Mouse (Mus musculus) kidney, embryonic 15.5 days (tissue): ENCODE data around the gene Got2. TPM values are rescaled to one million over a fixed set of nuclear protein-coding genes. Genes with fewer than 3 reads are reported as not detected.
"Not testable (repeated sequence)": the region's sequence is repeated elsewhere in the genome, so short reads cannot be mapped to it uniquely, and the experiment has no call there.

Source experiments
- ATAC-seq: fragments of 200-750 bp; cut with Nextera tagmentation; replicated peaks from 2 replicates; pipeline ENCODE4 v1.8.0; 2017; ENCODE audit warnings: moderate TSS enrichment; ENCODE audit not compliant: low FRiP score
- H3K27ac ChIP-seq: fragments of 300-500 bp; sonication (generic); 2 replicates; pipeline ENCODE4 v1.5.1; 2015; ENCODE audit warnings: mild to moderate bottlenecking, inconsistent platforms
- H3K27me3 ChIP-seq: fragments of 300-500 bp; sonication (generic); 2 replicates; pipeline ENCODE4 v1.6.1; 2015; ENCODE audit warnings: inconsistent platforms
- H3K36me3 ChIP-seq: fragments of 300-500 bp; sonication (generic); 2 replicates; pipeline ENCODE4 v1.6.1; 2015; ENCODE audit warnings: inconsistent platforms
- H3K4me1 ChIP-seq: fragments of 300-500 bp; sonication (generic); 2 replicates; pipeline ENCODE4 v1.6.1; 2015; ENCODE audit warnings: inconsistent platforms
- H3K4me2 ChIP-seq: fragments of 300-500 bp; sonication (generic); 2 replicates; pipeline ENCODE4 v1.6.1; 2015; ENCODE audit warnings: moderate library complexity, mild to moderate bottlenecking, inconsistent platforms
- H3K4me3 ChIP-seq: fragments of 300-500 bp; sonication (generic); replicated peaks from 2 replicates; pipeline ENCODE4 v1.5.1; 2015; ENCODE audit warnings: mild to moderate bottlenecking, inconsistent platforms
- H3K9ac ChIP-seq: fragments of 300-500 bp; sonication (generic); 2 replicates; pipeline ENCODE4 v1.6.1; 2015; ENCODE audit warnings: mild to moderate bottlenecking, inconsistent platforms
- H3K9me3 ChIP-seq: fragments of 300-500 bp; sonication (generic); replicated peaks from 2 replicates; pipeline ENCODE4 v1.6.1; 2016; ENCODE audit warnings: inconsistent platforms
- WGBS: fragments of 180-500 bp; shearing (Covaris S2); methylation state at CpG from one replicate; pipeline ENCODE4 v1.1.7; 2015; ENCODE audit warnings: mixed read lengths; 5-methylcytosine and 5-hydroxymethylcytosine counted together
- polyA plus RNA-seq: library from polyadenylated mRNA; unstranded; fragments of >200 nt; fragmentation: Nextera tagmentation; extraction: Ambion mirVana; gene quantifications from 2 replicates; pipeline ENCODE4 v1.2.1, GENCODE M21; 2015

The Got2 gene
- polyA plus RNA-seq, 1 experiment from 2014 or later: 248 TPM

- Histone ChIP-seq H3K27me3 (no peaks in the 10 kb centered on the region), H3K36me3 (peaks cover 22% of the 10 kb centered on the region), H3K4me1 (peaks cover 15% of the 10 kb centered on the region), H3K9me3 (no peaks in the 10 kb centered on the region), H3K9ac (no peak overlapping the region), H3K4me2 (no peak overlapping the region), H3K27ac (no peak overlapping the region), H3K4me3 (no peak overlapping the region)
- ATAC-seq: no peak
- WGBS: 73% methylated on average over 4 of the region's 4 CpGs
Measured at GRCm38 (mm10) chr8:95835891-95836290, 52.5 kb downstream of the Got2 start.

- H3K36me3 ChIP-seq: peaks cover 11% of the 10 kb centered on the region; the same call in 1 of the 2 replicates
- WGBS: under 1% methylated on average over 16 of the region's 16 CpGs
- peak overlapping the region; percentile 66 for H3K4me2 ChIP-seq
- peak overlapping the region; percentile 44 for H3K4me3 ChIP-seq
- H3K9ac ChIP-seq: peak overlapping the region; percentile 14; the same call in 1 of the 2 replicates
- H3K4me1 ChIP-seq: peaks cover 15% of the 10 kb centered on the region
- H3K27ac ChIP-seq: peak overlapping the region; percentile 37; the same call in 1 of the 2 replicates
- no peaks in the 10 kb centered on the region for H3K27me3 ChIP-seq
- no peaks in the 10 kb centered on the region for H3K9me3 ChIP-seq
- peak; percentile 84 for ATAC-seq
Measured at GRCm38 (mm10) chr8:95833435-95833984, 54.8 kb downstream of the Got2 start.

GRCm38 (mm10) chr8:95832603-95833434 lies 55.5 kb downstream of the Got2 start:
- H3K4me3 ChIP-seq: peak overlapping the region; percentile 44
- 16% methylated on average over 16 of the region's 16 CpGs for WGBS
- peak overlapping the region; percentile 66 for H3K4me2 ChIP-seq
- 0 out of 2 replicates have a peak overlapping the region, but pooled peaks have one; percentile 41 for H3K27ac ChIP-seq
- H3K36me3 ChIP-seq: peaks cover 11% of the 10 kb centered on the region; the same call in 1 of the 2 replicates
- no peaks in the 10 kb centered on the region for H3K27me3 ChIP-seq
- ATAC-seq: peak; percentile 71
- peaks cover 15% of the 10 kb centered on the region for H3K4me1 ChIP-seq
- H3K9ac ChIP-seq: no peak overlapping the region
- H3K9me3 ChIP-seq: no peaks in the 10 kb centered on the region

- peaks cover 15% of the 10 kb centered on the region for H3K4me1 ChIP-seq
- H3K36me3 ChIP-seq: no peaks in the 10 kb centered on the region
- no peak overlapping the region for H3K4me3 ChIP-seq
- ATAC-seq: no peak
- H3K9me3 ChIP-seq: no peaks in the 10 kb centered on the region
- WGBS: 75% methylated on average over 3 of the region's 3 CpGs
- no peaks in the 10 kb centered on the region for H3K27me3 ChIP-seq
- H3K4me2 ChIP-seq: no peak overlapping the region
- H3K9ac ChIP-seq: no peak overlapping the region
- H3K27ac ChIP-seq: no peak overlapping the region
Measured at GRCm38 (mm10) chr8:95830144-95830543, 58.2 kb downstream of the Got2 start.

- not testable (repeated sequence) for H3K9ac ChIP-seq, H3K27ac ChIP-seq, ATAC-seq, H3K36me3 ChIP-seq, H3K27me3 ChIP-seq, H3K9me3 ChIP-seq, H3K4me1 ChIP-seq, H3K4me2 ChIP-seq, H3K4me3 ChIP-seq
- 65% methylated on average over 25 of the region's 25 CpGs for WGBS
Measured at GRCm38 (mm10) chr8:95825162-95825561, 63.2 kb downstream of the Got2 start, which contains the start of gene Sap18b. TSS of gene Sap18b (plus strand) at chr8:95825346.

- Histone ChIP-seq H3K27ac (no peak overlapping the region), H3K9me3 (no peaks in the 10 kb centered on the region), H3K4me3 (no peak overlapping the region), H3K4me1 (no peaks in the 10 kb centered on the region), H3K27me3 (no peaks in the 10 kb centered on the region), H3K4me2 (no peak overlapping the region), H3K9ac (no peak overlapping the region), H3K36me3 (no peaks in the 10 kb centered on the region)
- no peak for ATAC-seq
- WGBS: 79% methylated on average over 3 of the region's 3 CpGs
Measured at GRCm38 (mm10) chr8:95822699-95823098, 65.6 kb downstream of the Got2 start.

- ATAC-seq: no peak
- no peaks in the 10 kb centered on the region for H3K27me3 ChIP-seq
Measured at GRCm38 (mm10) chr8:95822096-95822495, 66.3 kb downstream of the Got2 start.

GRCm38 (mm10) chr8:95821266-95821665 lies 67.1 kb downstream of the Got2 start:
- Histone ChIP-seq H3K9me3 (no peaks in the 10 kb centered on the region), H3K4me2 (no peak overlapping the region), H3K27ac (no peak overlapping the region), H3K4me3 (no peak overlapping the region), H3K27me3 (no peaks in the 10 kb centered on the region), H3K9ac (no peak overlapping the region), H3K4me1 (peaks cover 2% of the 10 kb centered on the region; the same call in 1 of the 2 replicates), H3K36me3 (no peaks in the 10 kb centered on the region)
- ATAC-seq: no peak
- WGBS: 91% methylated on average over 6 of the region's 6 CpGs

More at GRCm38 (mm10) chr8:95822096-95822495, 66.3 kb downstream of the Got2 start:
- no peak overlapping the region for H3K9ac ChIP-seq
- no peak overlapping the region for H3K4me3 ChIP-seq
- H3K4me2 ChIP-seq: no peak overlapping the region
- no peak overlapping the region for H3K27ac ChIP-seq
- 86% methylated on average over 5 of the region's 5 CpGs for WGBS
- no peaks in the 10 kb centered on the region for H3K4me1 ChIP-seq
- no peaks in the 10 kb centered on the region for H3K36me3 ChIP-seq
- no peaks in the 10 kb centered on the region for H3K9me3 ChIP-seq

- Histone ChIP-seq H3K36me3 (no peaks in the 10 kb centered on the region), H3K9ac (no peak overlapping the region), H3K4me2 (no peak overlapping the region), H3K4me3 (no peak overlapping the region), H3K27ac (no peak overlapping the region), H3K4me1 (peaks cover 5% of the 10 kb centered on the region), H3K27me3 (no peaks in the 10 kb centered on the region), H3K9me3 (no peaks in the 10 kb centered on the region)
- 36% methylated on average over 1 of the region's 1 CpGs for WGBS
- no peak for ATAC-seq
Measured at GRCm38 (mm10) chr8:95818211-95818610, 70.1 kb downstream of the Got2 start.

GRCm38 (mm10) chr8:95817597-95817996 lies 70.8 kb downstream of the Got2 start:
- Histone ChIP-seq H3K4me3 (no peak overlapping the region), H3K36me3 (no peaks in the 10 kb centered on the region), H3K9ac (no peak overlapping the region), H3K27me3 (no peaks in the 10 kb centered on the region), H3K9me3 (no peaks in the 10 kb centered on the region), H3K4me1 (peaks cover 5% of the 10 kb centered on the region), H3K4me2 (no peak overlapping the region), H3K27ac (no peak overlapping the region)
- no peak for ATAC-seq
- 70% methylated on average over 3 of the region's 3 CpGs for WGBS

- no peaks in the 10 kb centered on the region for H3K9me3 ChIP-seq
- H3K27ac ChIP-seq: no peak overlapping the region
- H3K4me2 ChIP-seq: no peak overlapping the region
- H3K36me3 ChIP-seq: no peaks in the 10 kb centered on the region
- H3K4me1 ChIP-seq: peaks cover 5% of the 10 kb centered on the region
- ATAC-seq: no peak
- no peaks in the 10 kb centered on the region for H3K27me3 ChIP-seq
- no peak overlapping the region for H3K9ac ChIP-seq
- WGBS: 31% methylated on average over 6 of the region's 6 CpGs
- no peak overlapping the region for H3K4me3 ChIP-seq
Measured at GRCm38 (mm10) chr8:95816044-95816708, 72.2 kb downstream of the Got2 start.
